Mouse (Mus musculus): ENCODE measurements around the gene Carmil3. TPM values are rescaled to one million over a fixed set of nuclear protein-coding genes. Genes with fewer than 3 reads are reported as not detected.

Gene Carmil3
- polyA plus RNA-seq, 1 experiment = 0.08 TPM

- Histone ChIP-seq H3K36me3 (ENCODE audit: control insufficient read depth, insufficient read depth) (no peaks in the 10 kb centered on the region), H3K27me3 (ENCODE audit: control insufficient read depth, insufficient read depth, insufficient read length) (peaks cover 42% of the 10 kb centered on the region), H3K4me3 (peak overlapping the region; percentile 17), H3K4me2 (ENCODE audit: low read depth) (peak overlapping the region; percentile 94), H3K79me2 (ENCODE audit: control insufficient read depth, insufficient read depth) (no peaks in the 10 kb centered on the region), H3ac (ENCODE audit: control insufficient read depth, insufficient read length) (peak overlapping the region; percentile 26)
- TF ChIP-seq MAX (IDR thresholded peaks at IDR 0.05; ENCODE audit: low read depth) = no peak
- TF ChIP-seq REST (IDR thresholded peaks at IDR 0.05; ENCODE audit: insufficient read depth, insufficient read length) = peak; percentile 70
Measured at GRCm38 (mm10) chr14:55491291-55491833, 911 bp downstream of the Carmil3 start.

GRCm38 (mm10) chr14:55492103-55492502 lies 1.7 kb downstream of the Carmil3 start:
- Histone ChIP-seq H3K36me3 (ENCODE audit: control insufficient read depth, insufficient read depth) (no peaks in the 10 kb centered on the region), H3K4me2 (ENCODE audit: low read depth) (no peak overlapping the region), H3K79me2 (ENCODE audit: control insufficient read depth, insufficient read depth) (no peaks in the 10 kb centered on the region), H3ac (ENCODE audit: control insufficient read depth, insufficient read length) (no peak overlapping the region), H3K27me3 (ENCODE audit: control insufficient read depth, insufficient read depth, insufficient read length) (peaks cover 48% of the 10 kb centered on the region), H3K4me3 (no peak overlapping the region)
- TF ChIP-seq TCF12 (IDR thresholded peaks at IDR 0.05; ENCODE audit: insufficient read depth, poor library complexity, severe bottlenecking) (no peak), MAX (IDR thresholded peaks at IDR 0.05; ENCODE audit: low read depth) (no peak), MYOG (IDR thresholded peaks at IDR 0.05; ENCODE audit: control insufficient read depth in 1 of 3, insufficient read depth in 1 of 3, insufficient read length in 2 of 3, low read depth in 2 of 3) (no peak), SRF (IDR thresholded peaks at IDR 0.05; ENCODE audit: control insufficient read depth, insufficient read length, low read depth) (no peak), CEBPB (IDR thresholded peaks at IDR 0.05; ENCODE audit: insufficient read depth, poor library complexity, severe bottlenecking) (no peak), POLR2A (IDR thresholded peaks at IDR 0.05; ENCODE audit: insufficient read length, low read depth) (no peak), POLR2AphosphoS2 (IDR thresholded peaks at IDR 0.05; ENCODE audit: insufficient read length, low read depth) (no peak)

- no peak overlapping the region for H3K4me3 ChIP-seq
- H3K79me2 ChIP-seq (ENCODE audit: control insufficient read depth, insufficient read depth) = no peaks in the 10 kb centered on the region
- H3ac ChIP-seq (ENCODE audit: control insufficient read depth, insufficient read length) = no peak overlapping the region
- peaks cover 80% of the 10 kb centered on the region for H3K27me3 ChIP-seq (ENCODE audit: control insufficient read depth, insufficient read depth, insufficient read length)
- TF ChIP-seq MYOD1 (IDR thresholded peaks at IDR 0.05; ENCODE audit: control insufficient read depth in 1 of 3, insufficient read length in 2 of 3, low read depth in 2 of 3) (no peak), CEBPB (IDR thresholded peaks at IDR 0.05; ENCODE audit: insufficient read depth, poor library complexity, severe bottlenecking) (no peak)
- H3K4me2 ChIP-seq (ENCODE audit: low read depth) = no peak overlapping the region
- H3K36me3 ChIP-seq (ENCODE audit: control insufficient read depth, insufficient read depth) = no peaks in the 10 kb centered on the region
Measured at GRCm38 (mm10) chr14:55495509-55496240, 5.2 kb downstream of the Carmil3 start.

GRCm38 (mm10) chr14:55496761-55497448 lies 6.5 kb downstream of the Carmil3 start:
- Histone ChIP-seq H3ac (ENCODE audit: control insufficient read depth, insufficient read length) (no peak overlapping the region), H3K27me3 (ENCODE audit: control insufficient read depth, insufficient read depth, insufficient read length) (peaks cover 91% of the 10 kb centered on the region), H3K4me2 (ENCODE audit: low read depth) (no peak overlapping the region), H3K79me2 (ENCODE audit: control insufficient read depth, insufficient read depth) (no peaks in the 10 kb centered on the region), H3K4me3 (no peak overlapping the region), H3K36me3 (ENCODE audit: control insufficient read depth, insufficient read depth) (no peaks in the 10 kb centered on the region)
- no peak for TF ChIP-seq SRF (IDR thresholded peaks at IDR 0.05; ENCODE audit: control insufficient read depth, insufficient read length, low read depth)
- TF ChIP-seq POLR2AphosphoS2 (IDR thresholded peaks at IDR 0.05; ENCODE audit: insufficient read length, low read depth) = no peak
- no peak for TF ChIP-seq MYOG (IDR thresholded peaks at IDR 0.05; ENCODE audit: control insufficient read depth in 1 of 3, insufficient read depth in 1 of 3, insufficient read length in 2 of 3, low read depth in 2 of 3)
- TF ChIP-seq CEBPB (IDR thresholded peaks at IDR 0.05; ENCODE audit: insufficient read depth, poor library complexity, severe bottlenecking) = no peak

- H3K4me3 ChIP-seq = no peak overlapping the region
- peaks cover 93% of the 10 kb centered on the region for H3K27me3 ChIP-seq (ENCODE audit: control insufficient read depth, insufficient read depth, insufficient read length)
- H3K79me2 ChIP-seq (ENCODE audit: control insufficient read depth, insufficient read depth) = no peaks in the 10 kb centered on the region
- H3ac ChIP-seq (ENCODE audit: control insufficient read depth, insufficient read length) = no peak overlapping the region
- H3K36me3 ChIP-seq (ENCODE audit: control insufficient read depth, insufficient read depth) = no peaks in the 10 kb centered on the region
- TF ChIP-seq POLR2AphosphoS2 (IDR thresholded peaks at IDR 0.05; ENCODE audit: insufficient read length, low read depth) = no peak
- no peak for TF ChIP-seq USF1 (IDR thresholded peaks at IDR 0.05; ENCODE audit: low read depth)
- TF ChIP-seq TCF3 (IDR thresholded peaks at IDR 0.05; ENCODE audit: insufficient read length, low read depth) = no peak
- no peak for TF ChIP-seq TCF12 (IDR thresholded peaks at IDR 0.05; ENCODE audit: insufficient read depth, poor library complexity, severe bottlenecking)
- TF ChIP-seq POLR2A (IDR thresholded peaks at IDR 0.05; ENCODE audit: insufficient read length, low read depth) = no peak
- no peak for TF ChIP-seq CEBPB (IDR thresholded peaks at IDR 0.05; ENCODE audit: insufficient read depth, poor library complexity, severe bottlenecking)
- TF ChIP-seq REST (IDR thresholded peaks at IDR 0.05; ENCODE audit: insufficient read depth, insufficient read length) = no peak
- no peak for TF ChIP-seq E2F4 (IDR thresholded peaks at IDR 0.05; ENCODE audit: insufficient read depth)
- no peak overlapping the region for H3K4me2 ChIP-seq (ENCODE audit: low read depth)
Measured at GRCm38 (mm10) chr14:55497449-55497821, 7.0 kb downstream of the Carmil3 start.

Measured in myocyte (in vitro differentiated cells).